Mouse (Mus musculus) midbrain, embryonic 12.5 days (tissue): ENCODE measurements around the gene Psmd9. TPM values are rescaled to one million over a fixed set of nuclear protein-coding genes. Genes with fewer than 3 reads are reported as not detected.
"Not testable (repeated sequence)": the region's sequence is repeated elsewhere in the genome, so short reads cannot be mapped to it uniquely, and the experiment has no call there.

Experiments
- ATAC-seq: fragments of 200-750 bp; cut with Nextera tagmentation; 2 replicates; pipeline ENCODE4 v1.8.0; 2017; ENCODE audit warnings: low read depth, moderate TSS enrichment, moderate library complexity; ENCODE audit not compliant: low FRiP score
- H3K27ac ChIP-seq: fragments of 300-500 bp; sonication (generic); replicated peaks from 2 replicates; pipeline ENCODE4 v1.5.1; 2016; ENCODE audit warnings: mild to moderate bottlenecking
- H3K27me3 ChIP-seq: fragments of 300-500 bp; sonication (generic); 2 replicates; pipeline ENCODE4 v1.6.1; 2016; ENCODE audit warnings: mild to moderate bottlenecking
- H3K36me3 ChIP-seq: fragments of 300-500 bp; sonication (generic); 2 replicates; pipeline ENCODE4 v1.6.1; 2016
- H3K4me1 ChIP-seq: fragments of 300-500 bp; sonication (generic); 2 replicates; pipeline ENCODE4 v1.6.1; 2016
- H3K4me2 ChIP-seq: fragments of 300-500 bp; sonication (generic); replicated peaks from 2 replicates; pipeline ENCODE4 v1.6.1; 2016; ENCODE audit warnings: mild to moderate bottlenecking, moderate library complexity
- H3K4me3 ChIP-seq: fragments of 300-500 bp; sonication (generic); 2 replicates; pipeline ENCODE4 v1.5.1; 2016; ENCODE audit warnings: mild to moderate bottlenecking
- H3K9ac ChIP-seq: fragments of 300-500 bp; sonication (generic); replicated peaks from 2 replicates; pipeline ENCODE4 v1.6.1; 2016; ENCODE audit warnings: mild to moderate bottlenecking, moderate library complexity
- H3K9me3 ChIP-seq: fragments of 300-500 bp; sonication (generic); 2 replicates; pipeline ENCODE4 v1.6.1; 2016; ENCODE audit warnings: mild to moderate bottlenecking
- WGBS: fragments of 180-500 bp; shearing (Covaris S2); methylation state at CpG from one replicate; pipeline ENCODE4 v1.1.7; 2016; 5-methylcytosine and 5-hydroxymethylcytosine counted together
- polyA plus RNA-seq: library from polyadenylated mRNA; unstranded; fragments of >200 nt; fragmentation: Nextera tagmentation; extraction: Ambion mirVana; gene quantifications from 2 replicates; pipeline ENCODE4 v1.2.1, GENCODE M21; 2016

Gene Psmd9
- polyA plus RNA-seq, 1 experiment from 2014 or later = 75.4 TPM

DNA sequence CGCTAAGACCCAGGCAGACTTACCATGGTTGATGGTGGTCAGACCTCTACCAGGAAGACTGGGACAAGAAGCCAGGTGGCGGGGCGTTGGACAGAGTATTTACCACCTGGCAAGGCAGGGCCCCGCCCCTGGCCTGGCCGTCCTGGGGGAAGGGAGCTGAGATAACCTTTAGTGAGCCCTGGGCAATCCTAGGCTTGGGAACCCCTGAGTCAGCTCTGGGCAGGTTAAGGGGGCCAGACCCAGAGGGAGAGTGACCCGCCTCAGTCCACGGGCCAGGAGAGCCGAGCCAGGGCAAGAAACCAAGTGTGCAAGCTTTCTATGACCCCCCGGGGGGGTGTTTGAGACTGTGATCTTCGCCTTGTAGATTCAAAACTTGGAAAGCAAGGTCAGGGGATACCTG, 13.4 kb downstream of the Psmd9 start, which contains the start of gene Hpd:
Gene Hpd, minus strand, starts transcription at position 77 of the 400 bp plus-strand sequence.
- no peaks in the 10 kb centered on the region for H3K27me3 ChIP-seq
- H3K9ac ChIP-seq = no peak within 1 kb of the TSS
- no peaks in the 10 kb centered on the region for H3K4me1 ChIP-seq
- WGBS = 85% methylated on average over 10 of the region's 10 CpGs
- H3K4me2 ChIP-seq = no peak within 1 kb of the TSS
- no peak for ATAC-seq
- no peak within 1 kb of the TSS for H3K27ac ChIP-seq
- H3K4me3 ChIP-seq = no peak within 1 kb of the TSS
- H3K36me3 ChIP-seq = no peaks in the 10 kb centered on the region
- H3K9me3 ChIP-seq = 0 out of 2 replicates have a peak, but pooled peaks cover 5% of the 10 kb centered on the region

DNA sequence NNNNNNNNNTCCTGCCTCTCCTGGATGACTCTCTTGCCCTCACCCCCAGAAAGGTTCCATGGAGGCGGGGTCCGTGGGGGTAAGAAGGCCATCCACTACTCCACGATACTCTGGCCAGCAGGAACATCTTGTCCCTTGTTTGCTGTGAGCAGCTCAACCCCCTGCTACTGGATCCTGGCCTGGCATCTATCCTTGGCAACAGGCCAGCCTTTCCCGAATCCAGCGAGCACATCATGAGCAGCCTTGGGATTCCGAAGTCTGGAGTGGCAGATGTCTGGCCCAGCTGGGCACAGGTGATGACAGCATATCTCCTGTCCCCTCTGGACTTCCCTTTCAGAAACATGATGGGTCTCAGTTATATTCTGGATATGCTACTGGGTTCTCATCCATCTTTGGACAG, 16.8 kb downstream of the Psmd9 start:
- 80% methylated on average over 6 of the region's 6 CpGs for WGBS
- H3K4me1 ChIP-seq = no peaks in the 10 kb centered on the region
- H3K9ac ChIP-seq = no peak overlapping the region
- H3K36me3 ChIP-seq = no peaks in the 10 kb centered on the region
- no peak overlapping the region for H3K4me2 ChIP-seq
- H3K27ac ChIP-seq = no peak overlapping the region
- no peaks in the 10 kb centered on the region for H3K9me3 ChIP-seq
- H3K27me3 ChIP-seq = no peaks in the 10 kb centered on the region
- no peak overlapping the region for H3K4me3 ChIP-seq
- no peak for ATAC-seq

DNA sequence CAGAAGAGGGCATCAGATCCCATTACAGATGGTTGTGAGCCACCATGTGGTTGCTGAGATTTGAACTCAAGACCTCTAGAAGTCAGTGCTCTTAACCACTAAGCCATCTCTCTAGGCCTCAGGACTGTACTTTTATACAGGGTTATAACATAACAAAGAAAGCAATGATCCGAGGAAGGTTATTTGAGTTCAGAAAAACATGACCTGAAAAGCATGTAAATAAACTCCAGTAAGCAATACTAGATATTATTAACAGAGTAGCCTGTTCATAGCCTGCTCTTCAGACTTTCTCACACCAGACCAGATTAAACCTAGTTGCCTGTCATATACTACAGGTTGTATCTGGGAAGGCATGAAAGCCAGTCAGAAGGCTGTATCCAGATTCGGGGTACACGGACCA, 18.1 kb downstream of the Psmd9 start:
- 88% methylated on average over 3 of the region's 3 CpGs for WGBS
- Histone ChIP-seq H3K9me3 (no peaks in the 10 kb centered on the region), H3K4me2 (no peak overlapping the region), H3K36me3 (no peaks in the 10 kb centered on the region), H3K4me1 (no peaks in the 10 kb centered on the region), H3K27me3 (no peaks in the 10 kb centered on the region), H3K27ac (no peak overlapping the region), H3K4me3 (no peak overlapping the region), H3K9ac (no peak overlapping the region)
- no peak for ATAC-seq

DNA sequence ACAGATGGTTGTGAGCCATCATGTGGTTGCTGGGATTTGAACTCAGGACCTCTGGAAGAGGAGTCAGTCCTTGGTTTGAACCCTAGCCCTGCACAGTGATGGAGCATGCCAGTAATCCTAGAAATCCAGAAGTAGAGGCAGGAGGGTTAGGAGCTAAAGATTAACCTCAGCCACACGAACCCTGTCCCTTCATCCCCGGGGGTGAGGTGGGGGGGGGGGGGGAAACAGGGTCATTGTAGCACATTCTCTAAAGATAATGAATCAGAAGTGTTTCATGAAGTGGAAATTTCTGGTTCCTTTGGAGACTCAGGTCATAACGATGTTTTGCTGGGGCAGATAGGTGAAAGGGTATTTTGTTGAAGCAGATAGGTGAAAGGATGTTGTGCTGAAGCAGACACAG, 21.7 kb downstream of the Psmd9 start:
- no peak overlapping the region for H3K27ac ChIP-seq
- H3K4me1 ChIP-seq = peaks cover 4% of the 10 kb centered on the region; the same call in 1 of the 2 replicates
- H3K4me3 ChIP-seq = no peak overlapping the region
- H3K9ac ChIP-seq = no peak overlapping the region
- H3K4me2 ChIP-seq = no peak overlapping the region
- no peaks in the 10 kb centered on the region for H3K27me3 ChIP-seq
- WGBS = 77% methylated on average over 3 of the region's 3 CpGs
- H3K9me3 ChIP-seq = no peaks in the 10 kb centered on the region
- H3K36me3 ChIP-seq = no peaks in the 10 kb centered on the region
- ATAC-seq = no peak

DNA sequence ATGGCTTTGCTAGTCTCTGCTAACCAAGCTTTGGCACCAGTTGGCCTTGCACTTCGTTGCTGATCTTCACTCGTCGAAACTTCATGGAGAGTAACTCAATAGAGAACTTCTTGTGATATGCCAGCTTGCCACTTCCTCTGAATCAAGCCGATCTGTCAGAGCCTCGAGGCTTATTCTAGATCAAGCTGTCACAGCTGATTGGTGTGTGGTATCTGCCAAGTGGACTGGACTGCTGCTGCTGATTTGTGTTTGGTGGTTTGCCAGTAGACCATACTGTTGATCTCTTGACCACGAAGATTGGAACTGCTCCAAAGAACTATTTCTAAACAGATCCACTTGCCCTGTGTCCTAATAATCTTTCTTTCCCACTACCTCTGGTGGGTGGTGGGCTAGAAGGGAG, 22.2 kb downstream of the Psmd9 start:
- Histone ChIP-seq H3K9me3 (no peaks in the 10 kb centered on the region), H3K36me3 (no peaks in the 10 kb centered on the region), H3K27me3 (no peaks in the 10 kb centered on the region), H3K4me3 (no peak overlapping the region), H3K27ac (no peak overlapping the region), H3K4me2 (no peak overlapping the region), H3K9ac (no peak overlapping the region), H3K4me1 (peaks cover 4% of the 10 kb centered on the region; the same call in 1 of the 2 replicates)
- ATAC-seq = no peak
- WGBS = 90% methylated on average over 6 of the region's 6 CpGs

DNA sequence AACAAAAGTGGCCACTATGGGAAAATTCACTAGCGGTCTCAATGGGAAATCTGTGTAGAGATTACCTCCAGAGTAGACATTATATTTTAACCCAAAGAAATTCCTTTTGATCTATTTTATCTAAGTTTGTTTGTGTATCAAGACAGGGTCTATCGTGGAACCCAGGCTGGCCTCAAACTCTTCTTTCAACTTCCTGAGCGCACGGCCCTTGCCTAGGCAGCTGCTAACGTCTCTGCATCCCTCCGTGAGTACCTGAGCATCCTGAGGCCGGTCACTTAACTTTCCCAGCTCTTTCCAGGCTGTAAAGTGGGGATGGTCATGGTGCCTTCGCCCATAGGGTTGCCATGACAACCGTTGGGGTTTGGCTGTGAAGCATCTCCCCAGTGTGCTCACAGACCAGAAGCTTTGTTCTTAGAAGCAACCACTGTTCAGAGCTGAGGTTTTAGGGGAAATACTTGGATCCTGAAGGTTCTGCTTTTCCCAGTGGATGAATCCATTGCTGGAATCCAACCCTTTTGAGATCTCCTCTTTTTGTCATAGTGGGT, 23.5 kb downstream of the Psmd9 start:
- Histone ChIP-seq H3K4me3 (no peak overlapping the region), H3K9me3 (no peaks in the 10 kb centered on the region), H3K27ac (no peak overlapping the region), H3K36me3 (no peaks in the 10 kb centered on the region), H3K9ac (no peak overlapping the region), H3K4me2 (no peak overlapping the region), H3K4me1 (peaks cover 4% of the 10 kb centered on the region; the same call in 1 of the 2 replicates), H3K27me3 (no peaks in the 10 kb centered on the region)
- WGBS = 51% methylated on average over 9 of the region's 9 CpGs
- no peak for ATAC-seq

DNA sequence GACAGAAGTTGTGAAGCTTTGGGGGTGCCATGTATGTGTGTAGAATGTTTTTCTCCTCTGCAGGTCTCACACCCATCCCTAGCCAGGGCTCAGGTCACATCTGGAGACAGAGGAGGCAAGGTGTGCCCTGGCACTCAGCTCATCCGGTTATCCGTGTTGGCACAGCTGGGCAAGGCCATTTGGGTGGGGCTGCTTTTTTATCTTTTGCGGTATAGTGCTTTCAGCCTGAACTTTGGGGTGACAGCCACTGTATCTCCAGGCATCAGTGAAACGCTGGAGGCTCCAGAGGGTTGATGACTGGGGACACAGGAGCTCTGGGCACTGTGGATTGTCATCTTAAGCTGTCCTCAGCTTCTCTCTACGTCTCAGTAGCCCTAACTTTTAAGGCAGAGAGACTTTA, 24.2 kb downstream of the Psmd9 start:
- no peaks in the 10 kb centered on the region for H3K9me3 ChIP-seq
- H3K36me3 ChIP-seq = no peaks in the 10 kb centered on the region
- no peak overlapping the region for H3K4me2 ChIP-seq
- no peaks in the 10 kb centered on the region for H3K27me3 ChIP-seq
- WGBS = 82% methylated on average over 5 of the region's 5 CpGs
- peaks cover 4% of the 10 kb centered on the region; the same call in 1 of the 2 replicates for H3K4me1 ChIP-seq
- no peak for ATAC-seq
- no peak overlapping the region for H3K27ac ChIP-seq
- H3K4me3 ChIP-seq = no peak overlapping the region
- H3K9ac ChIP-seq = no peak overlapping the region

DNA sequence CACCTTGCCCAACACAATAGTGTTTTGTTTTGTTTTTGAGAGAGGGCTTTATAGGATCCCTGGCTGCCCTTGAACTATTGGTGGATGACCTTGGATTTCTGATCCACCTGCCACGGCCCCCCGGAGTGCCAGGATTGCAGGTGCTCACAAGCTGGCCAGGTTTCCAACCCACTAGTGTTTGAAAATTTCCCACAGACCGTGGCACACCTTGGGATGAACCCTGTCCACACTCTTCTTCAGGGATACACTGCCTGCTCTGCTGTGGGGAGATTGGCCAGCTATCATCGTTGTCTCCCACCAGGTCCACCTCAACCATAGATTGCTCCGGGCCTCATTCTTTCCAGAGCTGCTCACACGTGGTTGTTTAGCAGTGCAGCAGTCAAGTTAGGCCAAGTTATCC, 25.6 kb downstream of the Psmd9 start:
- 87% methylated on average over 6 of the region's 6 CpGs for WGBS
- Histone ChIP-seq H3K9me3 (no peaks in the 10 kb centered on the region), H3K4me3 (no peak overlapping the region), H3K27ac (no peak overlapping the region), H3K4me1 (peaks cover 4% of the 10 kb centered on the region; the same call in 1 of the 2 replicates), H3K9ac (no peak overlapping the region), H3K36me3 (no peaks in the 10 kb centered on the region), H3K4me2 (no peak overlapping the region), H3K27me3 (no peaks in the 10 kb centered on the region)
- no peak for ATAC-seq

DNA sequence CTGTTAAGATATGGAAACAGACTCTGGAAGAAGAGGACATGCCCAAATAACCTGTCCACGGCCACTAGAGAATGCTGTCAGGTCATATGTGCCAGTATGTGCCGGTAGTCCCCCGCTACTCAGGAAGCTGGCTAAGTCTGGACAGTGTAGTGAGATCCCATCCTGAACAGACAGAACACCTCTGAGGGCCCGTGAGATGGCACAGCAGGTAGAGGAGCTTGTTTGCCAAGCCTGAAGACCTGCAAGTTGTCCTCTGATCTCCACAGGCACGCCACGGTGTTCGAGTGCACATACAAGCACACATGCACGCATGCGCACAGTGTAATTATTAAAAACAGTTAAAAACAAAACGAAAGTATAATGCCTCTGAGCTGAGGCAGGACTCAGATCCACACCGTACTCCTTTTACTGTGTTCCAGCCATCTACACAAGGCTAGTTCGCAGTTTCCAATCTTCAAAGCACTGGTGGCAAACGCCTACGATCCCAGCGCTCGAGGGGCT, 26.3 kb downstream of the Psmd9 start:
- H3K4me2 ChIP-seq = no peak overlapping the region
- H3K27ac ChIP-seq = no peak overlapping the region
- no peak for ATAC-seq
- no peak overlapping the region for H3K4me3 ChIP-seq
- peaks cover 4% of the 10 kb centered on the region; the same call in 1 of the 2 replicates for H3K4me1 ChIP-seq
- no peaks in the 10 kb centered on the region for H3K36me3 ChIP-seq
- no peaks in the 10 kb centered on the region for H3K27me3 ChIP-seq
- H3K9me3 ChIP-seq = no peaks in the 10 kb centered on the region
- 91% methylated on average over 16 of the region's 16 CpGs for whole genome bisulfite sequencing
- H3K9ac ChIP-seq = no peak overlapping the region

DNA sequence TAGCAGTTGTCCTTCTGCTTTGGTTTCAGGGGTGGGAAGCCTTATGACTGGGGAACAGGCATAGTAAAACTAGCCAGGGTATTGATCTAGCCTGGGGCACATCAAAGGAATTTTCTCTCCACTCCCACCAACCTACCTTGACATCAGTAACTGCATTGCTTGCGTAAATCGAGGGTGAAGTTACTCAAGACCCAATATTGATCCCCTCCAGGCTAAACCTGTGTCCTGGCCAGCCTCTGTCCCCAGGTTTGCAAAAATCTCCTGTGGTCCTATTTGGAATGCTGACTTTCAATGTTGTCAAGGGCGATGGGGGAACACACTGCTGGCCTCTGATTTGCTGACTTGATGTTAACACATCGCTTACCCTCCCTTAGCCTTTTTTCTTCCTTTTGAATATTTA, 27.5 kb downstream of the Psmd9 start:
- Histone ChIP-seq H3K27me3 (no peaks in the 10 kb centered on the region), H3K4me1 (peaks cover 4% of the 10 kb centered on the region; the same call in 1 of the 2 replicates), H3K4me3 (no peak overlapping the region), H3K27ac (no peak overlapping the region), H3K9me3 (no peaks in the 10 kb centered on the region), H3K9ac (no peak overlapping the region), H3K4me2 (no peak overlapping the region), H3K36me3 (no peaks in the 10 kb centered on the region)
- WGBS = 82% methylated on average over 4 of the region's 4 CpGs
- ATAC-seq = no peak

DNA sequence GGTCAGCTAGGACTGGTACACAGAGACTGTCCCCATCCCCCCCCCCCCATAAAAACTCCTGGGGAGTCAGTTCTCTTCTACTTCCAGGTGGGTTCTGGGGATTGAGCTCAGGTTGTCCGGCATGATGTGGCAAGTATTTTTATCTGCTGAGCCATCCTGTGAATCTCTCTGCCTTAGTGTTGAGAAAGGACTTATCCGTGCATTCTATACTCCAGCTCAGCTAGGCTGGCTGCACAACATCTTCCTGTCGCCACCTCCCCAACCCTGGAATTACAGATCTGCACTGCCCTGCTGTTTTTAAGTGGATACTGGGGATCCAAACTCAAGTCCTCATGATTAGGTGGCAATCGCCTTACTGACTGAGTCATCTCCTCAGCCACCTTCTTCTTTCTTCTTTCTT, 29.3 kb downstream of the Psmd9 start:
- H3K9ac ChIP-seq = no peak overlapping the region
- no peaks in the 10 kb centered on the region for H3K4me1 ChIP-seq
- no peak overlapping the region for H3K4me2 ChIP-seq
- 89% methylated on average over 4 of the region's 4 CpGs for WGBS
- no peaks in the 10 kb centered on the region for H3K36me3 ChIP-seq
- H3K9me3 ChIP-seq = no peaks in the 10 kb centered on the region
- no peak for ATAC-seq
- no peak overlapping the region for H3K4me3 ChIP-seq
- H3K27me3 ChIP-seq = no peaks in the 10 kb centered on the region
- H3K27ac ChIP-seq = no peak overlapping the region

DNA sequence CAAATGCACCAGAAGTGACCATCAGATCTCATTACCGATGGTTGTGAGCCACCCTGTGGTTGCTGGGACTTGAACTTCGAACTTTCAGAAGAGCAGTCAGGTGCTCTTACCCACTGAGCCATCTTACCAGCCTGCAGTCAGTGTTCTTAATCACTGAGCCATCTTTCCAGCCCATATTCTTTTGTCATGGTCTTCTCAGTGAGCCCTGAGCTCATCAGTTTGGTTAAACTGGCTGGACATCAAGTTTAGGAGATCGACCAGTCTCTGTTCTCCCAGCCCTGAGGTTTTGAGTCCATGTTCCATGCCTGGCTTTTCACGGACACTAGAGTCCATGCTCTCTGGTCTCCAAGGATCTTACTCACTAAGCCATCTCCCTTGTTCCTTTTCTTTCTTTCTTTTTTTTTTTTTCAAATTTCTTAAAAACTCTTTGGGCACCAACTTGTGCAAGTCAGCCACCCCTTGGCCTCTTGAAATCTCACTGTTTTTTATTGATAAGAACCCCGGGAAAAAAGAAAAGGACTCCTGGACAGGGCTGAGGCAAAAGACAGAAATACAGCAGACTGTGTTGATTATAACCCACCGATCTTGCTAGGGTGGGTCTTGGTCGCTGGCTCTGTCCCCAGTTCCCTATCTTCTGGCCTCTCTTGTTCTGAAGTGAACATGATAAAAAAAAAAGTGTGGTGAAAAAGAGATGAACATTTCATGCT, 31.8 kb downstream of the Psmd9 start:
- H3K4me1 ChIP-seq, H3K4me3 ChIP-seq, H3K9me3 ChIP-seq, H3K9ac ChIP-seq, H3K27me3 ChIP-seq, H3K4me2 ChIP-seq, ATAC-seq, H3K27ac ChIP-seq, H3K36me3 ChIP-seq: not testable (repeated sequence)
- 87% methylated on average over 6 of the region's 7 CpGs for WGBS
